Mouse (Mus musculus): ENCODE measurements around the gene Prp2. TPM values are rescaled to one million over a fixed set of nuclear protein-coding genes. Genes with fewer than 3 reads are reported as not detected.
"Not testable (repeated sequence)": the region's sequence is repeated elsewhere in the genome, so short reads cannot be mapped to it uniquely, and the experiment has no call there.

Gene Prp2
- polyA plus RNA-seq (2016; fragmentation: Nextera tagmentation; extraction: Ambion mirVana), result not detected in 2 replicates

DNA sequence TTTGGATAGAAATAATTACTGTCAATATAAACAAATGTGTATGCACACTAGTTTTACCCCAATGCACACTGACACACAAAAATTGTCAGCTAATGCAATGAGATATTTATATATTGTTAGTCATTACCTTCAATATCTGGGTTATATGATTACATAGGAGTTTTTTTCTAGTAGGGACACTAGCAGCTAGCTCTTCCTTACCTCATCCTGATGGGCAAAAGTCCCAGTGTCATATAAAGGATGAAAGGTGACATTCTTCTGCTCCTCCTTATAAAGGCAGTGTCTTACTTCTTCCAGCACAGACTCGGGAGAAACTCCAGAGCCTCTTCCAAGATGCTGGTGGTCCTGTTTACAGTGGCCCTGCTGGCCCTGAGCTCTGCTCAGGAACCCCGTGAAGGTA lies at the start of gene Prp2:
Prp2 (plus strand) TSS at position 301 of the 400 bp plus-strand sequence.
- WGBS, result 45% methylated on average over 2 of the region's 2 CpGs
- H3K36me3 ChIP-seq (replicated peaks); H3K4me2 ChIP-seq; H3K4me3 ChIP-seq (replicated peaks); H3K4me1 ChIP-seq; H3K27ac ChIP-seq; H3K9ac ChIP-seq; H3K9me3 ChIP-seq; ATAC-seq (ENCODE audit: low FRiP score); H3K27me3 ChIP-seq: not testable (repeated sequence)

DNA sequence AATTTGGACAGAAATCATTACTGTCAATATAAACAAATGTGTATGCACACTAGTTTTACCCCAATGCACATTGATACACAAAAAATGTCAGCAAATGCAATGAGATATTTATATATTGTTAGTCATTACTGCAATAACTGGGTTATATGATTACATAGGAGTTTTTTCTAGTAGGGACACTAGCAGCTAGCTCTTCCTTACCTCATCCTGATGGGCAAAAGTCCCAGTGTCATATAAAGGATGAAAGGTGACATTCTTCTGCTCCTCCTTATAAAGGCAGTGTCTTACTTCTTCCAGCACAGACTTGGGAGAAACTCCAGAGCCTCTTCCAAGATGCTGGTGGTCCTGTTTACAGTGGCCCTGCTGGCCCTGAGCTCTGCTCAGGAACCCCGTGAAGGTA lies 26.2 kb upstream of the Prp2 start, which contains the start of gene Prh1:
Prh1 (plus strand) TSS at position 301 of the 400 bp plus-strand sequence.
- H3K27ac ChIP-seq; ATAC-seq (ENCODE audit: low FRiP score); H3K4me1 ChIP-seq; H3K4me3 ChIP-seq (replicated peaks); H3K9ac ChIP-seq; H3K4me2 ChIP-seq; H3K27me3 ChIP-seq; H3K36me3 ChIP-seq (replicated peaks): not testable (repeated sequence)
- H3K9me3 ChIP-seq, result peaks cover 11% of the 10 kb centered on the region; the same call in 1 of the 2 replicates
- WGBS, result 83% methylated on average over 1 of the region's 1 CpGs

DNA sequence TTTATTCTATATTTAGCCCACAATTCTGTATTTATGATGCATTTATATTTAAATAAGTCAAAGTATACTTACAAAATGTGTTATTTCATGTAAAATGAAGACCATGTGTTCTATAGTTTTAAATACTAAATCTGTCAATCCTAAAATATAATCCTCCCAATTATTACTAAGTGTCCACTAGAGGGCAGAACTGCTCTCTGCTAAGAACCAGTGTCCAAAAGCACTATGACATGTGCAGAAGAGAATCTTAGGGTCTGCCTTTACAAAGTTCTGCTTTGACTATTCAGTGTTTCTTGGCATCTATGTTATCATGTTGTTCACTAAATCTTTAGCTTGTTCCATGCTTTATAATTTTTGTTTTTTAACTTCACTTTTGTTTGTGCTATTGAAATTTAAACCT lies 53.7 kb downstream of the Prp2 start:
- no peaks in the 10 kb centered on the region for H3K27me3 ChIP-seq
- no peak for ATAC-seq (ENCODE audit: low FRiP score)
- H3K4me3 ChIP-seq (replicated peaks), result no peak overlapping the region
- H3K9ac ChIP-seq, result no peak overlapping the region
- H3K9me3 ChIP-seq, result 0 out of 2 replicates have a peak, but pooled peaks cover 4% of the 10 kb centered on the region
- no peaks in the 10 kb centered on the region for H3K36me3 ChIP-seq (replicated peaks)
- no peaks in the 10 kb centered on the region for H3K4me1 ChIP-seq
- H3K4me2 ChIP-seq, result no peak overlapping the region
- H3K27ac ChIP-seq, result no peak overlapping the region

Other genes with a start within 250 kb of the Prp2 start
- gene Gm8882, start 231.8 kb upstream of the Prp2 start, polyA plus RNA-seq (2016; fragmentation: Nextera tagmentation; extraction: Ambion mirVana), result not detected in 2 replicates
- not detected in 2 replicates for gene Prh1, start 26.1 kb upstream of the Prp2 start, polyA plus RNA-seq (2016; fragmentation: Nextera tagmentation; extraction: Ambion mirVana)
- not detected in 2 replicates for gene A630073D07Rik, start 55.6 kb downstream of the Prp2 start, polyA plus RNA-seq (2016; fragmentation: Nextera tagmentation; extraction: Ambion mirVana)
- gene Tas2r120, start 61.0 kb downstream of the Prp2 start, polyA plus RNA-seq (2016; fragmentation: Nextera tagmentation; extraction: Ambion mirVana), result not detected in 2 replicates
- gene Tas2r121, start 105.1 kb downstream of the Prp2 start, polyA plus RNA-seq (2016; fragmentation: Nextera tagmentation; extraction: Ambion mirVana), result not detected in 2 replicates
- not detected in 2 replicates for gene Tas2r122, start 116.0 kb downstream of the Prp2 start, polyA plus RNA-seq (2016; fragmentation: Nextera tagmentation; extraction: Ambion mirVana)
- not detected in 2 replicates for gene Tas2r115, start 142.1 kb downstream of the Prp2 start, polyA plus RNA-seq (2016; fragmentation: Nextera tagmentation; extraction: Ambion mirVana)
- gene Tas2r124, start 158.8 kb downstream of the Prp2 start, polyA plus RNA-seq (2016; fragmentation: Nextera tagmentation; extraction: Ambion mirVana), result not detected in 2 replicates
- gene Tas2r102, start 166.2 kb downstream of the Prp2 start, polyA plus RNA-seq (2016; fragmentation: Nextera tagmentation; extraction: Ambion mirVana), result not detected in 2 replicates
- not detected in 2 replicates for gene Tas2r136, start 182.2 kb downstream of the Prp2 start, polyA plus RNA-seq (2016; fragmentation: Nextera tagmentation; extraction: Ambion mirVana)
- gene Tas2r117, start 206.9 kb downstream of the Prp2 start, polyA plus RNA-seq (2016; fragmentation: Nextera tagmentation; extraction: Ambion mirVana), result not detected in 2 replicates